Comparison of ENCODE assay signal across 22 mouse cellular contexts in the genomic region with DNA sequence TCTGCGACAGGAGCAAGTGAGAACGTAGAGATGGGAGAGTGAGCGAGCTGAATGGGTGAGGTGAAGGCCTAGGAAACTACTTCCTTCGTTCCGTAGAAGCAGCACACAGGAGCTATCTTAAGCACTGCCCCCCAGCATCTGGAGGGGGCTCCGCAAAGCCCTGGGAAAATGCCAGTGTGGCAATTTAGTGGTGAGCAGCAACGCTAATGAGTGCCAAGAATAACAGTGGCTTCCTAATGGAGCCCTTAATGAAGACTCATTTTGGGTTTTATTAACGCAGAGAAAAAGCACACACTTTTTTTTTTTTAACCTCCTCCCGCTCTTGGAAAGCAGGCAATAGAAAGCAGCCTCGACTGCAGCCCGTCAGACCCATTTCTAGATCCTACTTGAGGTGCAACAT.
DNase-seq lines count a peak whose midpoint lies in the region; ATAC-seq and TF ChIP-seq lines count a peak whose summit lies in the region.
"Had no signal": no experiment of that assay in that cellular context is flagged by ENCODE, and none has a peak within 500 bp of the region (broad histone marks: within the 10 kb centered on the region; RNA-seq: fewer than 3 reads in every experiment).

No protein-coding gene starts in this region.

- peaks cover 29% of the 10 kb centered on the region for H3K4me1 ChIP-seq in forebrain, embryonic 12.5 days
- H3K4me1 ChIP-seq in forebrain, embryonic 10.5 days: peaks cover 18% of the 10 kb centered on the region
- H3K4me1 ChIP-seq in hindbrain, embryonic 13.5 days (replicated peaks): peaks cover 54% of the 10 kb centered on the region
- peaks cover 3% of the 10 kb centered on the region; the same call in 1 of the 2 replicates for H3K4me1 ChIP-seq in hindbrain, embryonic 11.5 days (replicated peaks; ENCODE audit: control insufficient read depth, insufficient read depth, low read length)
- H3K4me1 ChIP-seq in limb, embryonic 14.5 days (ENCODE audit: control insufficient read depth, insufficient read depth, low read length): 0 out of 2 replicates have a peak, but pooled peaks cover 6% of the 10 kb centered on the region
- peaks cover 29% of the 10 kb centered on the region for H3K4me1 ChIP-seq in limb, embryonic 10.5 days
- H3K4me1 ChIP-seq: embryonic facial prominence, embryonic 13.5 days had no signal

- no peak for TF ChIP-seq POLR2A in limb, embryonic 14.5 days (IDR thresholded peaks at IDR 0.05; ENCODE audit: borderline replicate concordance, extremely low read depth, insufficient read depth, insufficient read length)

- no peak overlapping the region for H3K4me2 ChIP-seq in forebrain, embryonic 12.5 days
- no peak overlapping the region for H3K4me2 ChIP-seq in hindbrain, embryonic 13.5 days
- no peak overlapping the region for H3K4me2 ChIP-seq in hindbrain, embryonic 11.5 days (replicated peaks; ENCODE audit: low read depth, low read length)
- H3K4me2 ChIP-seq in limb, embryonic 14.5 days (replicated peaks; ENCODE audit: low read depth, low read length, severe bottlenecking): no peak overlapping the region
- H3K4me2 ChIP-seq: embryonic facial prominence, embryonic 13.5 days; heart, embryonic 11.5 days; heart, embryonic 15.5 days had no signal

- no peak overlapping the region for H3K9ac ChIP-seq in forebrain, embryonic 12.5 days
- no peak overlapping the region for H3K9ac ChIP-seq in hindbrain, embryonic 13.5 days
- H3K9ac ChIP-seq in hindbrain, embryonic 11.5 days (ENCODE audit: low read depth, low read length): no peak overlapping the region
- H3K9ac ChIP-seq in limb, embryonic 14.5 days (ENCODE audit: low read depth, low read length, severe bottlenecking): no peak overlapping the region
- H3K9ac ChIP-seq: embryonic facial prominence, embryonic 13.5 days; heart, embryonic 15.5 days had no signal

- peaks cover 68% of the 10 kb centered on the region for H3K27me3 ChIP-seq in forebrain, embryonic 12.5 days
- H3K27me3 ChIP-seq in forebrain, embryonic 10.5 days (ENCODE audit: poor library complexity, severe bottlenecking): peaks cover 30% of the 10 kb centered on the region
- peaks cover 24% of the 10 kb centered on the region; the same call in 1 of the 2 replicates for H3K27me3 ChIP-seq in hindbrain, embryonic 13.5 days
- peaks cover 3% of the 10 kb centered on the region; the same call in 1 of the 2 replicates for H3K27me3 ChIP-seq in hindbrain, embryonic 11.5 days (ENCODE audit: control insufficient read depth, insufficient read depth, low read length)
- no peaks in the 10 kb centered on the region for H3K27me3 ChIP-seq in limb, embryonic 14.5 days (ENCODE audit: control insufficient read depth, insufficient read depth, low read length)
- peaks cover 16% of the 10 kb centered on the region for H3K27me3 ChIP-seq in limb, embryonic 10.5 days (ENCODE audit: low read depth, poor library complexity, severe bottlenecking)

- peak; percentile 47; the same call in 1 of the 2 replicates for ATAC-seq in forebrain, embryonic 12.5 days (ENCODE audit: low FRiP score)
- no peak for ATAC-seq in hindbrain, embryonic 13.5 days (ENCODE audit: low FRiP score)
- ATAC-seq in hindbrain, embryonic 11.5 days (ENCODE audit: low FRiP score): no peak
- peak; percentile 41; the same call in 1 of the 2 replicates for ATAC-seq in limb, embryonic 14.5 days (ENCODE audit: low FRiP score, low read depth)
- ATAC-seq: CD4-positive, CD25-positive, alpha-beta regulatory T cell, adult 4 months had no signal

- H3K4me3 ChIP-seq in forebrain, embryonic 12.5 days (replicated peaks): no peak overlapping the region
- no peak overlapping the region for H3K4me3 ChIP-seq in forebrain, embryonic 10.5 days
- no peak overlapping the region for H3K4me3 ChIP-seq in hindbrain, embryonic 13.5 days
- no peak overlapping the region for H3K4me3 ChIP-seq in hindbrain, embryonic 11.5 days (ENCODE audit: low read depth, low read length)
- H3K4me3 ChIP-seq in limb, embryonic 14.5 days (replicated peaks; ENCODE audit: low read length): no peak overlapping the region
- no peak overlapping the region for H3K4me3 ChIP-seq in limb, embryonic 10.5 days
- H3K4me3 ChIP-seq: embryonic facial prominence, embryonic 13.5 days; heart, adult 2 months; heart, embryonic 15.5 days had no signal

- H3K36me3 ChIP-seq in forebrain, embryonic 12.5 days (replicated peaks): no peaks in the 10 kb centered on the region
- H3K36me3 ChIP-seq in forebrain, embryonic 10.5 days (replicated peaks): no peaks in the 10 kb centered on the region
- no peaks in the 10 kb centered on the region for H3K36me3 ChIP-seq in hindbrain, embryonic 13.5 days
- no peaks in the 10 kb centered on the region for H3K36me3 ChIP-seq in hindbrain, embryonic 11.5 days (ENCODE audit: control insufficient read depth, insufficient read depth, low read length)
- H3K36me3 ChIP-seq in limb, embryonic 14.5 days (ENCODE audit: control insufficient read depth, insufficient read depth, low read length): no peaks in the 10 kb centered on the region
- H3K36me3 ChIP-seq in limb, embryonic 10.5 days: no peaks in the 10 kb centered on the region
- H3K36me3 ChIP-seq: embryonic facial prominence, embryonic 13.5 days; G1E; heart, embryonic 15.5 days had no signal

- H3K9me3 ChIP-seq in forebrain, embryonic 12.5 days: no peaks in the 10 kb centered on the region
- H3K9me3 ChIP-seq in forebrain, embryonic 10.5 days: no peaks in the 10 kb centered on the region
- no peaks in the 10 kb centered on the region for H3K9me3 ChIP-seq in hindbrain, embryonic 13.5 days
- H3K9me3 ChIP-seq in hindbrain, embryonic 11.5 days (ENCODE audit: control insufficient read depth, low read length): no peaks in the 10 kb centered on the region
- no peaks in the 10 kb centered on the region for H3K9me3 ChIP-seq in limb, embryonic 14.5 days (ENCODE audit: control insufficient read depth, low read length)
- no peaks in the 10 kb centered on the region for H3K9me3 ChIP-seq in limb, embryonic 10.5 days (replicated peaks)
- H3K9me3 ChIP-seq: embryonic facial prominence, embryonic 13.5 days; heart, embryonic 15.5 days had no signal

- no peak overlapping the region for H3K27ac ChIP-seq in forebrain, embryonic 12.5 days
- no peak overlapping the region for H3K27ac ChIP-seq in forebrain, embryonic 10.5 days
- peak overlapping the region; percentile 36; the same call in 1 of the 2 replicates for H3K27ac ChIP-seq in hindbrain, embryonic 13.5 days
- H3K27ac ChIP-seq in hindbrain, embryonic 11.5 days (ENCODE audit: low read depth, low read length): no peak overlapping the region
- no peak overlapping the region for H3K27ac ChIP-seq in limb, embryonic 14.5 days (replicated peaks; ENCODE audit: low read depth, low read length)
- H3K27ac ChIP-seq in limb, embryonic 10.5 days: no peak overlapping the region
- H3K27ac ChIP-seq: embryonic facial prominence, embryonic 13.5 days; heart, adult 2 months; heart, embryonic 15.5 days had no signal

- 38% methylated on average over 11 of the region's 11 CpGs for WGBS in forebrain, embryonic 12.5 days
- 79% methylated on average over 11 of the region's 11 CpGs for WGBS in forebrain, embryonic 10.5 days
- 60% methylated on average over 11 of the region's 11 CpGs for WGBS in hindbrain, embryonic 13.5 days
- 80% methylated on average over 11 of the region's 11 CpGs for WGBS in hindbrain, embryonic 11.5 days
- 34% methylated on average over 11 of the region's 11 CpGs for WGBS in limb, embryonic 14.5 days
- WGBS in limb, embryonic 10.5 days: 73% methylated on average over 11 of the region's 11 CpGs

- DNase-seq in forebrain, embryonic 10.5 days (ENCODE audit: extremely low spot score, low spot score): no peak
- no peak for DNase-seq in hindbrain, embryonic 11.5 days (ENCODE audit: low spot score)
- peak; percentile 30 for DNase-seq in limb, embryonic 14.5 days (ENCODE audit: low spot score)
- DNase-seq in limb, embryonic 10.5 days (ENCODE audit: low spot score): no peak
- no peak for DNase-seq in frontal cortex, postnatal 10 days (ENCODE audit: low spot score in 2 of 2)
- DNase-seq: adrenal gland, postnatal 14 days; B cell, adult 2 months; cerebellum, adult 18-20 months; cerebellum, adult 9-11 months; cerebellum, postnatal 36 days; gastrocnemius, postnatal 14 days; heart, adult 2 months; heart, postnatal 14 days; kidney, adult 11 months; kidney, adult 9 months had no signal

Comparison
In these comparisons a context has a peak if more than half of its experiments do, and no peak if none do; other contexts are left out.
1. ATAC-seq: peak in forebrain, embryonic 12.5 days (single experiment) and limb, embryonic 14.5 days (single experiment); none in hindbrain, embryonic 13.5 days (single experiment) and hindbrain, embryonic 11.5 days (single experiment).